Mouse (Mus musculus): ENCODE results near the gene Nebl.
A peak's percentile ranks its signal among the peaks of the same experiment; 100 is the strongest.

Gene Nebl

DNA sequence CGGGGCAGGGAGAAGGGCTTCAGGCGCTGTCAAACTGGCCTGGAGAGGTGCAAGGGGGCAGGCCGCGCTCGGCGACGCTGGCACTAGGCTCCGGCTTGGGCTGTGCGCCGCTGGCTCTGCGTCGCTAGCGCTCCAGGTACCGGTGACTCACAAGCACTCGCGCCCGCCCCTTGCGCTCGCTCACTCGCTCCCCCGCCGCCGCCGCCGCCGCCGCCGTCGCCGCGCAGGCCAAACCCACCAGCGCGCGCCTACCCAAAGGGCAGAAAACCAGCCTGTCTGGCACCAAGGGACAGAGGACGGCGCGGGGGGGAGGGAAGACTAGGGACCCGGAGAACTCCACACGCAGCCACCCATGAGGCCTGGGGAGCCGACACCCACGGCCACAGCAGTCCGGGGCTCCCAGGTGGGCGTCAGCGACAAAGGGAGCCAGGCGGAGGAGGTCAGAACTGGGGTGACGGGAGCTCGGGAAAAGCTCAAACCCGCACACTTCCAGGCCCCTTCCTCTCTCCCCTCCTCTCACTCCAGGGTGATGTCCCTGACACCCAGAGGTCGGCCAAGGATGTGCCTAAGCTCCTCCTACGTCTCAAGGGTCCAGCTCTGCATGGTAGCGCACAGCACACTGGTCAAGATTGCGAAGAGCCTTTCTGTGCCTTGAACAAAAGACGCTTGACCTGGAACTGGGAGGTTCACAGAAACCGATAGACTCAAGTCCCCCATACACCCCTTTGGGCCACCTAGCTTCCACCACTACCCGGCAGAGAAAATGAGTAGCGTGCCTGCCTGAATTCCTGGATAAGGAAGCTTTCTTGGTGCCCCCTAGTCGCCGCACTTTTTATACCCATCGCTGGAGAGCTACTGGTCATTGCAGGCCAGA is at the start of gene Nebl:
Nebl (minus strand) TSS at position 508 of the 874 bp plus-strand sequence.
- DNase-seq: peak; percentile 85

DNA sequence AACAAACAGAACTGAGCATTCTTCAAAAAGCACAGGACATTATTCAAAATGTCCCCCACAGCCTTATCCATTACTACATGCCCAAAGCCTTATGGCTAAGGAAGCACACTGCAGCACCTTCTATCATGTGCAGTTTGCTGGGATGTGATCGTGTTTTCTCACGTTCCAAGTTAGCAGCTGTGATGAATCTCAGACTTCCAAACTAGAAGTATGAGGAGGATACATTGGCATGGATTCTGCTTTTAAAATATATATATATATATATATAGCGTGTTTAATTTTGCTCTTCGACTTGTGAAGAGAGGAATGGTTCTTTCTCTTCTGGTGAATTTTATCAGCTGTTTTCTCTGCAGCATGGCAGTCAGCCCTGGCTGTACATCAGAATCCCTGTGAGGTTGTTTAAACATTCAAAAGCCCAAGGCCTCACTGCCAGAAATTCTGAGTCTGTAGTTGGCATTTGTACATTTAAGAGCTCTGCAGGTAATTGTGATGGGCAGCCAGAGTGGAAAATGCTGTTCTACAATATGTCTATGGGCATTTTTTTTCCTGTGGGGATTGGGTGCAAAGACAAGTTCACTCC is 39.1 kb upstream of the Nebl start:
- DNase-seq: no peak

DNA sequence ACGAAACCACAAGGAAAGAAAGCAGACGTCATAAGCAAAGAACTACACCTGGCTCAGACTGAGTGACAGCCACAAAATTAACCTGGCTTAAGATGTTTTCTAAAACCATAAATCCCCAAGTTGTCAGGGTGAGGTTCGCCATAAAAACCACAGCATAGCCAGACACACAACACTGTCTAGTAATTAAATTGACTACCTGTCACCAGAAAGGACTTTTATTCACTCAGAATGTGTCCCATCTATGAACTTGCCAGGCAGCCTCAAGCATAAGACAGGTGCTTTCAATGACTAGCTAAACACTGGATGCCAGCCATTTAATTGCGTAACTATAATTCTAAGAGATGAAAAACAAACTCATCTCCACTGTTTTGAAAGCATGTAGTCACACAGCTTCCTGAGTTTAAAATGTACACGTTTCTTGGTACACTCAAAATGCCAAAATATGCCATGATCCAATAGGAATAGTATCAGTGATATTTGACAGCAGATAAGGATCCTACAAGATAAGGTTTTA is 38.0 kb upstream of the Nebl start:
- DNase-seq: no peak

DNA sequence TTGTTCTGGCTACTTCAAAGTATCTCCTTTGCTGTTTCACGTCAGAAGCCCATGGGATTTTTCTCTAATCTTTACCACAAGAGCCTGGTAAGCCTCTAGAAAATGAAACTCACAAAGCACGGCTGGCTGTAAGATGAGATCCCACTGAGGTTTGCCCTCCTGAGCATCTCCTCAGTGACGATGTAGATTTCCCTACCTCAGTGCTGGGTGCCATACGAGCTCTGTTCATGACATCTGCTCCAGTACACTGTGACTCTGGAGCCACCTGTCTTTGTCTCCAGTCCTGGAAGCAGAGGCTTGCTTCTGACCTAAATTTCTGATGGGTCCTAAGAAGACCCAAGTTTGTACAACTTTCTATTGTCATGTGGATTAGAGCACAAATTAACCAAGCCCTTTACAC is 25.0 kb upstream of the Nebl start:
- DNase-seq: no peak

- peak; percentile 27 for DNase-seq
Observed at GRCm38 (mm10) chr2:17742051-17742763, 10.9 kb upstream of the Nebl start.

GRCm38 (mm10) chr2:17741555-17741954 is 10.3 kb upstream of the Nebl start:
- DNase-seq: peak; percentile 80

DNA sequence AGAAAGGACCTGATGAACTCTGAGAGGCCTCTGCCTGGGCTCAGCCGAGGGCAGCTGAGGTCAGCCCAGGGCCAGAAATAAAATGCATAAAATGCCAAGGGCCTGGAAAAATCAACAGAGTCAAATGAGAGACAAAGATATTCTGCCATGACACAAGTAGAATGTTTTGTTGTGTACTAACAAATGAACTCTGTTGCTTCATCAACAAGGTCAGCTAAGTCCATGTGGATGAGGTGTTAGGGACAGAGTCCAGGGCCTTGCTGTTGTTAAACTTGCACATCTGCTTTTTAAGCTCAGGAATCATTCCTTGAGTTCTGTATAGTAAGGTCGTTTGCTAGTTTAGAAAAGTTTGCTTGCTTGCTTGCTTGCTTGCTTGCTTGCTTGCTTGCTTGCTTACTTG is 9.2 kb upstream of the Nebl start:
- no peak for DNase-seq

- peak; percentile 18 for DNase-seq
Observed at GRCm38 (mm10) chr2:17732210-17732609, 946 bp upstream of the Nebl start.

GRCm38 (mm10) chr2:17731831-17732200 is 552 bp upstream of the Nebl start:
- DNase-seq: no peak

DNA sequence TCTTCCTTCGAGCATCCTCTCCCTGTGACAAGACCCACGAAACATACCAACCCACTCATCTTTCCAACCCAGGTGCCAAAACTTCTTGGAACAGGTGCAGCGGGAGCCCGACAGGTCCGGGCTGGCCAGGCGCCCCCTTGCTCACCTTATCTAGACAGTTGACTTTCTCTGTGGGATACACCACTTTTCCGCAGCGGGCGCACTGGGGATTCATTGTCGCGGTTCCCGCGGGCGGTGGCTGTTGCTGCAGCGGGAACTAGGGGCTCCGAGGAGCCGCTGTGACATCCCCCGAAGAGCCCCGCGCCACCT is 662 bp downstream of the Nebl start:
- DNase-seq: no peak

- peak; percentile 30 for DNase-seq
Observed at GRCm38 (mm10) chr2:17729770-17730647, 1.3 kb downstream of the Nebl start.

GRCm38 (mm10) chr2:17724405-17724804 is 6.9 kb downstream of the Nebl start:
- no peak for DNase-seq

GRCm38 (mm10) chr2:17723268-17724019 is 7.8 kb downstream of the Nebl start:
- DNase-seq: no peak

- no peak for DNase-seq
Observed at GRCm38 (mm10) chr2:17721177-17721715, 10.0 kb downstream of the Nebl start.

GRCm38 (mm10) chr2:17718281-17718680 is 13.0 kb downstream of the Nebl start:
- no peak for DNase-seq

DNA sequence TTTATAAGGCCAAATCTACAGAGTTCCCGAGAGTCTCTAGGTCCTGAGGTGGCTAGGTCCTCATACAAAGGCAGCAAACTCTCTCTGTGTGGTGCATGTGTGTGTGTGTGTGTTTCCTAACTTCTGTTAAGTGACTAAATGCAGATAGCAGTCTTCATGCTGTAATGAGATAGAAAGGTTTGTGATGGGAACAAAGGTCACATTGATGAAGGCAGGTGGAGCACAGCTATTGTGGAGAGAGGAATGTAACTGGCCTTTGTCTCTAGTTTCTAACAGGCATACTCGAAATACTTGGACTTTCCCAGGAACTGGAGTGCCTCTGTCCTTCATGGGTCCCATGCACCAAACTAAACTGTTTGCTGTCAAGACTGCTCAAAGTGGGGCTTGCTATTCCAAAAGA is 14.1 kb downstream of the Nebl start:
- DNase-seq: no peak

DNA sequence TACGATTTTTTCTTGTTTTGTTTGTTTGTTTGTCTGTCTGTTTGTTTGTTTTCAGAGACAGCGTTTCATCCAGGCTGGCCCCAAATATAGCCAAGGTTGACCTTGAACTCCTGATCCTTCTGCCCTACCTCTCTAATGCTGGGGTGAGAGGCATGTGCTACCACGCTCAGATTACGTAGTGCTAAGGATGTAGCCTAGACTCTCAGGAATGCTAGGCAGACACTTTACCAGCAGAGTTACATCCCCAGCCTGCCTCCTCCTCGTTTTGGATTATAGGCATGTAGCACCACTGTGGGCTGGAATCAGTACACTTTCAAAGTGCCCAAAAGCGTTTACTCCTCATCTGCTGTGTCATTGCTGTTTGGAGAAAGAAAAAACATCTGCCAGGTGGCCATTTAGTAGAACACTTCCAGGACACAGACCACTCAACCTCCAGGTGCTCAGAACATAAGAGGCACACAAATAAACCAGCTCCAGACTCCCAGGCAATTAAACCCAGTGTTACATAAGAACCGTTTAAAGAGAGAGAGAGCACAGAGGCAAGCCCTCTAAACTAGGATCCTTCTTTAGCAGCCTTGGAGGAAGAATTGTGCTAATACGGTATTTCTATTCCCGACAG is 16.0 kb downstream of the Nebl start:
- DNase-seq: no peak

- DNase-seq: no peak
Observed at GRCm38 (mm10) chr2:17714661-17715060, 16.6 kb downstream of the Nebl start.

DNA sequence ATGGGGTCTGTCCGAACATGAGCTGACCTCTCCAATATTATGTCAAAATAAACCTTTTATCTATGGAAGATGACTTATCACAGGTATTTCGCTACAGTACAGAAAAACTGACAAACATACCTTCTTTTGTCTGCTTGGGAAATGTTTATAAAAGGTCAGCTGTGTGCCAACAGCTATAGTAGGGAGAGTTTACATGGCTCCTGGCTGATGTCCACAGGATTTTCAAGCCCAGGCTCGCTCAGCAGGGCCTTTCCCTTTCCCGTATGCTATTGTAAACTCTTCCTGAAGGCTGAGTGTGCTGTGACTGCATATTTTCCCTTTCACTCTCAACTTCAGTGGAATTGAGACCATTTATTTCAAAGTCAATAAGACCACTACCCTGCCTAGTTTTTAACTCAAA is 17.1 kb downstream of the Nebl start:
- no peak for DNase-seq

DNA sequence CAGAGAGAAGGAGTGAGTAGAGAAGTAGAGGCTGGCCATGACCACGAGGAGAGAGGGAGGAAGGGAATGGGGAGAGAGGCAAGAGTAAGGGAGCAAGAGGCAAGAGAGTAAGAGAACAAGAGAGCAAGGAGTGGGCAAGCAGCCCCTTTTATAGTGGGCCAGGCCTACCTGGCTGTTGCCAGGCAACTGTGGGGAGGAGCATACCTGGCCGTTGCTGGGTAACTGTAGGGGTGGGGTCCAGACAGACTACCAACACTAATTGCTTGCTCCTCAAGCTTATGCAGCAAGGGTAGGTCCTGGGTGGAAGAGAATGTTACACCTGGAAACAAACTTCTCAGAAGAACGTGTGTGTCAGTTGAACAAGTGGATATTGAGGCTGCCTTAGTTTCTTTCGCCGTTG is 20.0 kb downstream of the Nebl start:
- DNase-seq: no peak

DNA sequence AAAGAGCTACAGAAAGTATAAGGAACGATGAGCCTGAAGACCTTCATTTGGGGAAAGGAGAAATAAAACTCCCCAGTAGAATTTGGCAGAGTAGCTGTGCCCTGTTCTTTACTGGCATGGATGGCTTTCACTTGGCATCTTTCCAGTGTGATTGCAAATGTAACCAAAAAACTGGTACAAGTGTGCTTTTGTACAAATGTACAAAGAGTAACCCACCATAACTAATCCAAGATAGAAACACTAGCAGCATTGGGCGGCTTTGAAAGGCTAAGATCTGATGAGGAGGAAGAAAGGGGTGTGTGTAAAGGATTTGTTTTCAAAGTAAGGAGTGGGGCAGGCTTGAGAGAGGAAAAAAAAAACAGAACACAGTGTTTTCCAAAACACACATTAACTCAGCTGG is 21.2 kb downstream of the Nebl start:
- no peak for DNase-seq

All from embryo, embryonic 11 days (tissue).